Mouse (Mus musculus) embryonic facial prominence, embryonic 12.5 days (tissue): ENCODE data around the gene Ifngr2. TPM values are rescaled to one million over a fixed set of nuclear protein-coding genes. Genes with fewer than 3 reads are reported as not detected.
A peak's percentile ranks its signal among the peaks of the same experiment; 100 is the strongest.

ENCODE experiments used
- ATAC-seq: fragments of 200-750 bp; cut with Nextera tagmentation; 2 replicates; pipeline ENCODE4 v1.8.0; 2017; ENCODE audit not compliant: insufficient number of reproducible peaks, insufficient read depth, low FRiP score, low TSS enrichment
- H3K27ac ChIP-seq: fragments of 300-500 bp; sonication (generic); 2 replicates; pipeline ENCODE4 v1.5.1; 2016; ENCODE audit warnings: mild to moderate bottlenecking
- H3K27me3 ChIP-seq: fragments of 300-500 bp; sonication (generic); 2 replicates; pipeline ENCODE4 v1.6.1; 2016; ENCODE audit warnings: mild to moderate bottlenecking, moderate library complexity
- H3K36me3 ChIP-seq: fragments of 300-500 bp; sonication (generic); 2 replicates; pipeline ENCODE4 v1.6.1; 2016; ENCODE audit warnings: mild to moderate bottlenecking
- H3K4me1 ChIP-seq: fragments of 300-500 bp; sonication (generic); 2 replicates; pipeline ENCODE4 v1.6.1; 2016
- H3K4me2 ChIP-seq: fragments of 300-500 bp; sonication (generic); replicated peaks from 2 replicates; pipeline ENCODE4 v1.6.1; 2016; ENCODE audit warnings: mild to moderate bottlenecking, moderate library complexity
- H3K4me3 ChIP-seq: fragments of 300-500 bp; sonication (generic); 2 replicates; pipeline ENCODE4 v1.5.1; 2016; ENCODE audit warnings: mild to moderate bottlenecking
- H3K9ac ChIP-seq: fragments of 300-500 bp; sonication (generic); 2 replicates; pipeline ENCODE4 v1.6.1; 2016; ENCODE audit warnings: mild to moderate bottlenecking, moderate library complexity
- H3K9me3 ChIP-seq: fragments of 300-500 bp; sonication (generic); 2 replicates; pipeline ENCODE4 v1.6.1; 2016; ENCODE audit warnings: mild to moderate bottlenecking, moderate library complexity
- WGBS: fragments of 180-500 bp; shearing (Covaris S2); methylation state at CpG from one replicate; pipeline ENCODE4 v1.1.7; 2016; 5-methylcytosine and 5-hydroxymethylcytosine counted together
- polyA plus RNA-seq: library from polyadenylated mRNA; unstranded; fragments of >200 nt; fragmentation: Nextera tagmentation; extraction: Ambion mirVana; gene quantifications from 2 replicates; pipeline ENCODE4 v1.2.1, GENCODE M21; 2016

Ifngr2 gene
- polyA plus RNA-seq, 1 experiment from 2014 or later = 48.9 TPM

- Histone ChIP-seq H3K4me1 (no peaks in the 10 kb centered on the region), H3K9me3 (no peaks in the 10 kb centered on the region), H3K9ac (no peak overlapping the region), H3K4me3 (no peak overlapping the region), H3K27me3 (no peaks in the 10 kb centered on the region), H3K4me2 (no peak overlapping the region), H3K27ac (no peak overlapping the region), H3K36me3 (0 out of 2 replicates have a peak, but pooled peaks cover 7% of the 10 kb centered on the region)
- ATAC-seq = no peak
- WGBS = 70% methylated on average over 3 of the region's 3 CpGs
These were observed 24.2 kb downstream of the Ifngr2 start for GRCm38 (mm10) chr16:91571105-91571504.

GRCm38 (mm10) chr16:91575151-91575550, 28.3 kb downstream of the Ifngr2 start:
- Histone ChIP-seq H3K27me3 (no peaks in the 10 kb centered on the region), H3K4me1 (no peaks in the 10 kb centered on the region), H3K36me3 (peaks cover 14% of the 10 kb centered on the region; the same call in 1 of the 2 replicates), H3K9me3 (no peaks in the 10 kb centered on the region), H3K9ac (no peak overlapping the region), H3K4me2 (no peak overlapping the region), H3K27ac (no peak overlapping the region), H3K4me3 (no peak overlapping the region)
- WGBS = 75% methylated on average over 13 of the region's 13 CpGs
- no peak for ATAC-seq

GRCm38 (mm10) chr16:91578980-91579720, 32.3 kb downstream of the Ifngr2 start:
- WGBS = 78% methylated on average over 14 of the region's 14 CpGs
- no peak overlapping the region for H3K4me2 ChIP-seq
- H3K9ac ChIP-seq = no peak overlapping the region
- ATAC-seq = no peak
- no peaks in the 10 kb centered on the region for H3K27me3 ChIP-seq
- no peak overlapping the region for H3K27ac ChIP-seq
- H3K9me3 ChIP-seq = no peaks in the 10 kb centered on the region
- no peak overlapping the region for H3K4me3 ChIP-seq
- peaks cover 23% of the 10 kb centered on the region; the same call in 1 of the 2 replicates for H3K36me3 ChIP-seq
- H3K4me1 ChIP-seq = no peaks in the 10 kb centered on the region

- H3K9me3 ChIP-seq = no peaks in the 10 kb centered on the region
- ATAC-seq = no peak
- no peak overlapping the region for H3K27ac ChIP-seq
- no peaks in the 10 kb centered on the region for H3K27me3 ChIP-seq
- no peak overlapping the region for H3K9ac ChIP-seq
- WGBS = 68% methylated on average over 2 of the region's 2 CpGs
- no peaks in the 10 kb centered on the region for H3K4me1 ChIP-seq
- H3K36me3 ChIP-seq = peaks cover 17% of the 10 kb centered on the region
- H3K4me3 ChIP-seq = no peak overlapping the region
- H3K4me2 ChIP-seq = no peak overlapping the region
These were observed 35.4 kb downstream of the Ifngr2 start for GRCm38 (mm10) chr16:91582307-91582706.

- H3K4me3 ChIP-seq = no peak overlapping the region
- peaks cover 14% of the 10 kb centered on the region for H3K36me3 ChIP-seq
- H3K9ac ChIP-seq = no peak overlapping the region
- H3K27ac ChIP-seq = no peak overlapping the region
- WGBS = 87% methylated on average over 5 of the region's 5 CpGs
- no peak overlapping the region for H3K4me2 ChIP-seq
- ATAC-seq = no peak
- H3K9me3 ChIP-seq = no peaks in the 10 kb centered on the region
- no peaks in the 10 kb centered on the region for H3K27me3 ChIP-seq
- no peaks in the 10 kb centered on the region for H3K4me1 ChIP-seq
These were observed 38.7 kb downstream of the Ifngr2 start for GRCm38 (mm10) chr16:91585617-91586016.

GRCm38 (mm10) chr16:91586244-91586643, 39.4 kb downstream of the Ifngr2 start:
- Histone ChIP-seq H3K36me3 (peaks cover 8% of the 10 kb centered on the region), H3K4me3 (no peak overlapping the region), H3K9me3 (no peaks in the 10 kb centered on the region), H3K4me2 (no peak overlapping the region), H3K4me1 (no peaks in the 10 kb centered on the region), H3K27me3 (no peaks in the 10 kb centered on the region), H3K27ac (no peak overlapping the region), H3K9ac (no peak overlapping the region)
- WGBS = 83% methylated on average over 6 of the region's 6 CpGs
- no peak for ATAC-seq

GRCm38 (mm10) chr16:91587730-91588453, 41.0 kb downstream of the Ifngr2 start:
- ATAC-seq = no peak
- peaks cover 6% of the 10 kb centered on the region; the same call in 1 of the 2 replicates for H3K36me3 ChIP-seq
- no peaks in the 10 kb centered on the region for H3K9me3 ChIP-seq
- no peaks in the 10 kb centered on the region for H3K27me3 ChIP-seq
- H3K4me3 ChIP-seq = no peak overlapping the region
- peaks cover 11% of the 10 kb centered on the region for H3K4me1 ChIP-seq
- H3K27ac ChIP-seq = no peak overlapping the region
- whole genome bisulfite sequencing = 65% methylated on average over 6 of the region's 6 CpGs
- H3K4me2 ChIP-seq = no peak overlapping the region
- no peak overlapping the region for H3K9ac ChIP-seq

- Histone ChIP-seq H3K4me1 (peaks cover 13% of the 10 kb centered on the region), H3K36me3 (peaks cover 6% of the 10 kb centered on the region; the same call in 1 of the 2 replicates), H3K27ac (no peak overlapping the region), H3K27me3 (no peaks in the 10 kb centered on the region), H3K4me3 (no peak overlapping the region), H3K9ac (no peak overlapping the region), H3K4me2 (no peak overlapping the region), H3K9me3 (no peaks in the 10 kb centered on the region)
- WGBS = 83% methylated on average over 3 of the region's 3 CpGs
- ATAC-seq = no peak
These were observed 41.8 kb downstream of the Ifngr2 start for GRCm38 (mm10) chr16:91588703-91589102.

- ATAC-seq = no peak
- Histone ChIP-seq H3K27me3 (no peaks in the 10 kb centered on the region), H3K4me3 (no peak overlapping the region), H3K4me1 (peaks cover 20% of the 10 kb centered on the region), H3K9me3 (no peaks in the 10 kb centered on the region), H3K27ac (no peak overlapping the region), H3K36me3 (no peaks in the 10 kb centered on the region), H3K4me2 (no peak overlapping the region), H3K9ac (no peak overlapping the region)
- WGBS = 56% methylated on average over 8 of the region's 8 CpGs
These were observed 45.3 kb downstream of the Ifngr2 start for GRCm38 (mm10) chr16:91592162-91592561.

GRCm38 (mm10) chr16:91593262-91593661, 46.4 kb downstream of the Ifngr2 start:
- no peak for ATAC-seq
- Histone ChIP-seq H3K27me3 (no peaks in the 10 kb centered on the region), H3K36me3 (no peaks in the 10 kb centered on the region), H3K27ac (no peak overlapping the region), H3K4me1 (peaks cover 20% of the 10 kb centered on the region), H3K4me3 (no peak overlapping the region), H3K9me3 (no peaks in the 10 kb centered on the region), H3K9ac (no peak overlapping the region), H3K4me2 (no peak overlapping the region)
- WGBS = 59% methylated on average over 3 of the region's 3 CpGs

GRCm38 (mm10) chr16:91595076-91595475, 48.2 kb downstream of the Ifngr2 start:
- Histone ChIP-seq H3K4me1 (peaks cover 20% of the 10 kb centered on the region), H3K4me2 (no peak overlapping the region), H3K9ac (no peak overlapping the region), H3K36me3 (no peaks in the 10 kb centered on the region), H3K27ac (no peak overlapping the region), H3K4me3 (no peak overlapping the region), H3K9me3 (no peaks in the 10 kb centered on the region), H3K27me3 (0 out of 2 replicates have a peak, but pooled peaks cover 9% of the 10 kb centered on the region)
- 77% methylated on average over 6 of the region's 6 CpGs for WGBS
- no peak for ATAC-seq

GRCm38 (mm10) chr16:91596397-91596778, 49.5 kb downstream of the Ifngr2 start:
- no peak for ATAC-seq
- Histone ChIP-seq H3K27ac (no peak overlapping the region), H3K9ac (peak overlapping the region; percentile 69; the same call in 1 of the 2 replicates)

More at GRCm38 (mm10) chr16:91596397-91596778, 49.5 kb downstream of the Ifngr2 start:
- Histone ChIP-seq H3K36me3 (no peaks in the 10 kb centered on the region), H3K4me2 (peak overlapping the region; percentile 93), H3K9me3 (no peaks in the 10 kb centered on the region), H3K27me3 (0 out of 2 replicates have a peak, but pooled peaks cover 9% of the 10 kb centered on the region), H3K4me3 (peak overlapping the region; percentile 88), H3K4me1 (peaks cover 20% of the 10 kb centered on the region)
- 17% methylated on average over 9 of the region's 9 CpGs for WGBS
